Mouse (Mus musculus): ENCODE data around the gene Kcnk3.

GRCm38 (mm10) chr5:30628511-30628910 is 40.5 kb downstream of the Kcnk3 start:
- TF ChIP-seq CTCF (IDR thresholded peaks at IDR 0.05; ENCODE audit: borderline replicate concordance, insufficient read depth, low read depth, low read length) (no peak), POLR2A (IDR thresholded peaks at IDR 0.05; ENCODE audit: borderline replicate concordance, insufficient read depth, low read length) (no peak)
